Mouse (Mus musculus) forebrain, embryonic 15.5 days (tissue): ENCODE results near the gene Ptprc. TPM values are rescaled to one million over a fixed set of nuclear protein-coding genes. Genes with fewer than 3 reads are reported as not detected.

ENCODE experiments used
- ATAC-seq: fragments of 200-750 bp; cut with Nextera tagmentation; replicated peaks from 2 replicates; pipeline ENCODE4 v1.8.0; 2017; ENCODE audit warnings: mild to moderate bottlenecking, moderate TSS enrichment, moderate library complexity
- H3K27ac ChIP-seq: fragments of 300-500 bp; sonication (generic); replicated peaks from 2 replicates; pipeline ENCODE4 v1.5.1; 2015; ENCODE audit warnings: mild to moderate bottlenecking, inconsistent platforms
- H3K27me3 ChIP-seq: fragments of 300-500 bp; sonication (generic); 2 replicates; pipeline ENCODE4 v1.6.1; 2015; ENCODE audit warnings: inconsistent platforms
- H3K36me3 ChIP-seq: fragments of 300-500 bp; sonication (generic); 2 replicates; pipeline ENCODE4 v1.6.1; 2015; ENCODE audit warnings: mild to moderate bottlenecking, inconsistent platforms
- H3K4me1 ChIP-seq: fragments of 300-500 bp; sonication (generic); 2 replicates; pipeline ENCODE4 v1.6.1; 2015; ENCODE audit warnings: inconsistent platforms
- H3K4me2 ChIP-seq: fragments of 300-500 bp; sonication (generic); replicated peaks from 2 replicates; pipeline ENCODE4 v1.6.1; 2015; ENCODE audit warnings: mild to moderate bottlenecking, inconsistent platforms
- H3K4me3 ChIP-seq: fragments of 300-500 bp; sonication (generic); 2 replicates; pipeline ENCODE4 v1.5.1; 2015; ENCODE audit warnings: mild to moderate bottlenecking, inconsistent platforms
- H3K9ac ChIP-seq: fragments of 300-500 bp; sonication (generic); replicated peaks from 2 replicates; pipeline ENCODE4 v1.6.1; 2015; ENCODE audit warnings: mild to moderate bottlenecking, inconsistent platforms
- H3K9me3 ChIP-seq: fragments of 300-500 bp; sonication (generic); 2 replicates; pipeline ENCODE4 v1.6.1; 2016; ENCODE audit warnings: inconsistent platforms
- WGBS: fragments of 180-500 bp; shearing (Covaris S2); methylation state at CpG from one replicate; pipeline ENCODE4 v1.1.7; 2015; ENCODE audit warnings: mixed read lengths; 5-methylcytosine and 5-hydroxymethylcytosine counted together
- polyA plus RNA-seq: library from polyadenylated mRNA; unstranded; fragments of >200 nt; fragmentation: Nextera tagmentation; extraction: Ambion mirVana; gene quantifications from 2 replicates; pipeline ENCODE4 v1.2.1, GENCODE M21; 2015

Gene Ptprc
- 0.75 and 1.3 TPM in 2 replicates for polyA plus RNA-seq

DNA sequence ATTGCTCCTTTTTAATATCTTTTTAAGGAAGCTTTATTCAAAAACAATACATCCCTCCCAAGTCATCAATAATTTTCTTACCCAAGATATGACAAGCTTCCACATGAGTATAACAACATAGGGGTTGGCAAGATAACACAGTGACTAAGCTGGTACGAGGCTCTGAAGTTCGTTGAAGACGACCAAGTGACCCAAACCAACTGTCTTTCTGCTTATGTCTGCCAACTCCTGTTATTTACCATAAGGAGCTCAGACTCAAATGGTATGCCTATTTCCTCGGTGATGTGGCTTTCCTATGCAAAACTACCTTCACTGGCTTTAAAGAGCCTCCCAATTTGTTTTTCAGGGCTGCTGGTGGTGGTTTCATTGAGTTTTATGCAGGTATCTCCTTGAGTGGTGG, at the start of gene Ptprc:
Ptprc (minus strand) TSS at position 215 of the 400 bp plus-strand sequence.
- H3K36me3 ChIP-seq, result no peaks in the 10 kb centered on the region
- WGBS, result 76% methylated on average over 4 of the region's 4 CpGs

DNA sequence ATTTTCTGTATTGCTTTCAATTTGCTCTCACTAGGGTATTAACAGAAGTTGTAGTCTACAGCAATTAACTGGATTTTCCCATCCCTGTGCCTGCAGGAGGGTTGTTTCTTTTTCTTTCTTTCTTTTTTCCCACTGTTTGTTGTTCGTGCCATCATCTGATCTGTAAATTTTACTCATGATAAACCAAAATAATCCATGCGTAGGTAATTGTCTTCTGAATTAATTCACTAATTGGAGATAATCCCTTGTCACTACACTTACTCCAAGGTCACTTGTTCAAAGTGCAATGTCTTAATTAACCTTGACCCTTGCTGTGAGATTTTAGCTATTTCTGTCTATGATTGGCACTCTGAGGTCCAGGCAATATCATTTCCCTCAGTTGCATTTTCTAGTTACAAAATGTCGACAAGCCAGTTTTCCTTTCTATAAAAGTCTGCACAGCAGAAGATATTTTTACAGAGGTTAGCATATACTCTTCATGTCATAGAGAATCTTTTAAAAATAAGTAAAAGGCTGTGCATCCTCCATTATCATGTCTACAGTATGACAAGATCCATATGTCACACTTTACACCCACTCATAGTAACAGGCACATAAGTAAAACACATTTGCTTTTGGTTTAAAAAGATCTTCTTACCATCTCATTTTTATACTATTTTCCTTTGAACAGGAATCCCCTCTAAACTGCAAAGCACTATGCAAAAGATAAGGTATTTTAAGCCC, 39.4 kb upstream of the Ptprc start:
- Histone ChIP-seq H3K4me1 (no peaks in the 10 kb centered on the region), H3K9ac (no peak overlapping the region), H3K4me3 (no peak overlapping the region), H3K9me3 (no peaks in the 10 kb centered on the region), H3K27ac (no peak overlapping the region), H3K36me3 (no peaks in the 10 kb centered on the region), H3K27me3 (no peaks in the 10 kb centered on the region), H3K4me2 (no peak overlapping the region)
- 32% methylated on average over 3 of the region's 3 CpGs for WGBS
- no peak for ATAC-seq

More for the DNA sequence above, at the start of gene Ptprc:
- H3K4me1 ChIP-seq, result no peaks in the 10 kb centered on the region
- no peaks in the 10 kb centered on the region for H3K27me3 ChIP-seq
- no peak within 1 kb of the TSS for H3K9ac ChIP-seq
- ATAC-seq, result no peak
- H3K9me3 ChIP-seq, result no peaks in the 10 kb centered on the region
- no peak within 1 kb of the TSS for H3K27ac ChIP-seq
- no peak within 1 kb of the TSS for H3K4me2 ChIP-seq
- no peak within 1 kb of the TSS for H3K4me3 ChIP-seq

DNA sequence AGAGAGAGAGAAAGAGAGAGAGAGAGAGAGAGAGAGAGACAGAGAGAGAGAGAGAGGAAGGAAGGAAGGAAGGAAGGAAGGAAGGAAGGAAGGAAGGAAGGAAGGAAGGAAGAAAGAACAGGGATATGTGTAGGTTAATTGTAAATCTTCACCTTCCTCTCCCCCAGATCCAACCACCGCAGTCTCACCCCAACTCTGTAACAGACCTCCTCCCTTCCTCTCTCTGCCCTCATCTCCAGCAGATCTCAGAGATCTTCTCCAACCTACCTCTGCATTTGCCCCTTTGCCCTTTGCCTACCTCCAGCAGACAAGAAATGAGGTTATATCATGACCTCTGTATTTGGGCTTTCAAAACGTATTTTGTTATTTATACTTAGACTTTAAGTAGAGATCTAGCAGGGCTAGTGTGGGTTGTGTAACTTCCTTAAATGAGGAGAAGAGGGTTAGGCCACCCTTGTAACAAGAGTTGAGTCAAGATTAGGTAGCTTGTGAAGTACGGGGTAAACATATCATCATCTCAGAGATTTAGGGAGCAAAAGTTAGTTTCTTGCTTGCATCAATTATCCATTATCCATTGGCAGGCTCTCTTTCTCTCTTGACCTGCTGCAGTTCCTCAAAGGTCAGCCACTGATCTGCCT, 35.0 kb upstream of the Ptprc start:
- WGBS, result 90% methylated on average over 3 of the region's 3 CpGs
- ATAC-seq, result no peak
- Histone ChIP-seq H3K4me2 (no peak overlapping the region), H3K27ac (no peak overlapping the region), H3K9me3 (no peaks in the 10 kb centered on the region), H3K36me3 (no peaks in the 10 kb centered on the region), H3K4me3 (no peak overlapping the region), H3K4me1 (0 out of 2 replicates have a peak, but pooled peaks cover 4% of the 10 kb centered on the region), H3K27me3 (no peaks in the 10 kb centered on the region), H3K9ac (no peak overlapping the region)

DNA sequence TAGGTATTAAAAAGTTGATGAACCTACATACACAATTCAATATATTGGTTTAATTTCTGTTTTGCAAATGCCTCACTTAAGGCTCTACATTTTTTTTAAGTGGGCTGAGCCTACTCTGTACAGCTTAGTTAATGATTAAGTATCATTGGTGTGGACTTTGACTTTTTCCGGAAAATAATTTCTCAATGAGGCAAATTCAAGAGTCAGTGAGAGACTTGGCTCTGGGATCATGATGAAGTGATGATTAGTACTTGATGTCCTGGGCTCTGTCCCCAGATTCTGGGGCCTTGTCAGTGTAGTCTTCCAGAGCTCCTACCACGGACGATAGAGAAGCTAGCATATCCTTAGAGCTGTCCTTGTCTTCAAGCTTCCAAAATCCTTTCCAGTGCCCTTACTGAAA, 34.2 kb upstream of the Ptprc start:
- Histone ChIP-seq H3K4me1 (0 out of 2 replicates have a peak, but pooled peaks cover 4% of the 10 kb centered on the region), H3K27ac (no peak overlapping the region), H3K36me3 (no peaks in the 10 kb centered on the region), H3K4me2 (no peak overlapping the region), H3K9ac (no peak overlapping the region), H3K9me3 (no peaks in the 10 kb centered on the region), H3K27me3 (no peaks in the 10 kb centered on the region), H3K4me3 (no peak overlapping the region)
- no peak for ATAC-seq
- 93% methylated on average over 3 of the region's 3 CpGs for WGBS

DNA sequence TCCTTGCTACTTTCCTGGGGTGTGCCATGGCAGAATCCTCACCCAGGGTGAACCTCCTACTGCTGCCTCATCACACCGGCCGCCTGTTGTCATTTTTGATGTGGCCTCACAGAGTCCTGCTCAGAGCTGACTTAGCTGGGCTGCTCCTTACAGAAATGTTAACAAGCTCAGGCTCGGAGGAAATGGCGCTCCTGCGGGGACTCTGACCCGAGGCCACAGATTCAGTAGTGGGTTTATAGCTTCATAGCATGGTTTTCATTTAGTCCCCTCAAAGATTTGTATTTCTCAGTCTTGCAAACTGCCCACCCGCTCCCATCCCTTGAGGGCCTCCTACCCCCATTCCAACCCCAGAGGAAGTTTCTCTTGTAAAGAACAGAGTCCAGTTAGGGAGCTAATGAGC, 30.5 kb upstream of the Ptprc start:
- WGBS, result 17% methylated on average over 7 of the region's 7 CpGs
- Histone ChIP-seq H3K27me3 (no peaks in the 10 kb centered on the region), H3K27ac (no peak overlapping the region), H3K9ac (no peak overlapping the region), H3K4me3 (no peak overlapping the region), H3K36me3 (no peaks in the 10 kb centered on the region), H3K4me1 (0 out of 2 replicates have a peak, but pooled peaks cover 4% of the 10 kb centered on the region), H3K9me3 (no peaks in the 10 kb centered on the region), H3K4me2 (no peak overlapping the region)
- ATAC-seq, result no peak

DNA sequence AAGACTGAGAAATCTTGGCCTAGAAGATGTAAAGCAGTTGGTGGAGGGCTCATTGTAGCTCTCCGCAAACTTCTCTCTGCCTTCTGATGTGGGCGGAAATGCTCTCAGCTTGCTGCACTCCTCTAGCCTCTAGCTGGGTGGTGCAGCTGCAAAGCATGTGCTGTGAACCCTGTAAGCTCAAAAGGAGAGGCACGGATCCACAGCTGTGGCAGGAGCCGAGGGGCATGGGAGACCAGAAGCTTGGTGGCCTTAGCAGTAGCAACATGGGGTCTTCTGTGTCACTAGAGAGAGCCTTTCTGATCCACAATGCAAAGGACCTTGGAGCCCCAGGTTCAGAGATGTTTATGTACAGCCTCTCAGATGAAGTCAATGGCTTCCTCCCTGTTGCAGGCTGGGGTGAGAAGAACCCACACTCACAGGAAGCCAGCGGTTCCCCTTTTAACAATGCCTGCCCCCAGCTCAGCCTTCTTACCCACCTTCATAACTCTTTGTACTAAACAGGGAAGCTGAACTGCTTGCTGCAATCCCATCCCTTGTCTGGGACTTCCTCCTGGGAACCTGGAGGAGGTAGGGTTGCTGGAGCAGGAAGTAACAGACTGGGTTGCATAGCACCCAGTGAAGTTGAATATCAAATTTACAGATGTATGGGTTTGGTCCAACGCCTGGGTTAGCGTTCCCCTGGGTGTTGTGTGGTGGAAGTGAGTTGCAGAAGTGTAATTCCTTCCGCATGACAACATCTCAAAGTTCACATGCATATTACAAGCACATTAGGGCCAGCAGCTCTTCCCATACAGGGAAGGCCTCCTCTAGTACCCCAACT, 16.4 kb upstream of the Ptprc start:
- Histone ChIP-seq H3K4me1 (no peaks in the 10 kb centered on the region), H3K9me3 (no peaks in the 10 kb centered on the region), H3K9ac (no peak overlapping the region), H3K27me3 (no peaks in the 10 kb centered on the region), H3K4me3 (no peak overlapping the region), H3K4me2 (no peak overlapping the region), H3K36me3 (no peaks in the 10 kb centered on the region), H3K27ac (no peak overlapping the region)
- ATAC-seq, result no peak
- WGBS, result 90% methylated on average over 8 of the region's 8 CpGs

DNA sequence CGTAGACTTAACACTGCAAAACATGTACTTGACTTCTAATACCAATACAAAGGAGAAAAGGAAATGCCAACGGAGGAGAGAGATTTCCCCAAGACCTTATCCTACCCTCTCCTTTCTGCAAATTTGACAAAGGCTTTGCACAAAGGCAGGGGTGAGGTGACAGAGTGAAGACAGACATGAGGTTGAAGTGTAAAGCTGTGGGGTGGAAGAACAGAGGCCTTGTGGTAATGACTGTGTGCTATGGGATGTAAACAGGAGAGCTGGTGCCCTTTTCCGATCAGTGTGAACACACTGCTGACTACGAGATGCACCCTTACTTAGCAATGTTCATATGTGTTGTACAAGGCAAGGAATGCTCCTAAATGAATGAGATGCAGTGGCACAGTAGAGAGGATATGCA, 12.6 kb upstream of the Ptprc start:
- no peak overlapping the region for H3K9ac ChIP-seq
- 82% methylated on average over 4 of the region's 4 CpGs for WGBS
- no peak overlapping the region for H3K4me2 ChIP-seq
- no peaks in the 10 kb centered on the region for H3K9me3 ChIP-seq
- H3K27me3 ChIP-seq, result no peaks in the 10 kb centered on the region
- H3K4me3 ChIP-seq, result no peak overlapping the region
- H3K27ac ChIP-seq, result no peak overlapping the region
- no peak for ATAC-seq
- H3K4me1 ChIP-seq, result no peaks in the 10 kb centered on the region
- no peaks in the 10 kb centered on the region for H3K36me3 ChIP-seq

DNA sequence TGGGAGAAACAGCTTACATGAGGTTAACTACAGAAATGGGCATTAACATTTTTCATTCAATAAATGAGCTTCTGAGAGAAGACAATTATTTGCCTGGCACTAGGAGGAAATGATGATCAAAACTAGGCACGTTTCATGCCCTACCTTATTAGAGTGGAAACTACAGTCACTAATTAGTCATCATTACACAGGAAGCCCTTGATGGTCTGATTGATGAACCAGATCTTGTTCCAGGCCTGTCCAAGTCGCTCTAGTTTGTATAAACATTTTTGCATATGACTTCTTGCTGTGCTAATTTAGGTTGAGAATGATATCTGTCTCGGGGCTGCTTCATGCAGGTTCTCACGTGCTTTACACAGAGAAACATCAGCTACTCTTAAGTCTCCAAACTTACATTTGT, 10.4 kb upstream of the Ptprc start:
- no peak overlapping the region for H3K9ac ChIP-seq
- H3K9me3 ChIP-seq, result no peaks in the 10 kb centered on the region
- 46% methylated on average over 4 of the region's 4 CpGs for whole genome bisulfite sequencing
- H3K36me3 ChIP-seq, result no peaks in the 10 kb centered on the region
- H3K4me2 ChIP-seq, result no peak overlapping the region
- H3K4me1 ChIP-seq, result no peaks in the 10 kb centered on the region
- H3K27me3 ChIP-seq, result no peaks in the 10 kb centered on the region
- no peak overlapping the region for H3K27ac ChIP-seq
- H3K4me3 ChIP-seq, result no peak overlapping the region
- ATAC-seq, result no peak

DNA sequence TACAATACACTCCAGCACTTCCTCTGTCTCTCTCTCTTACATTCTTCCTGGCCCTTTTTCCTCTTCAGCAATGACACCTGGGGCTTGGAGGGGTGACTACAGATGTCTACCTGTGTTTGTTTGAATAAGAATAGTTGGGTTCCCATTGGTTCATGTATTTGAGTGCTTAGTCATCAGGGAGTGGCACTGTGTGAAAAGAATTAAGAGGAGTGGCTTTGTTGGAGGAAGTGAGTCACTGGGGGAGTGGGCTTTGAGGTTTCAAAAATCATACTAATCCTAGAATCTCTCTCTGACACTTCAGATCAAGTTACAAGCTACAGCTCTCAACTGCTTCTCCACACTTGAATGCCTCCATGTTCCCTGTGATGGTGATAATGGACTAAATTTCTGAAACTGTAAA, 4.6 kb upstream of the Ptprc start:
- Histone ChIP-seq H3K4me3 (no peak overlapping the region), H3K9me3 (no peaks in the 10 kb centered on the region), H3K27ac (no peak overlapping the region), H3K27me3 (no peaks in the 10 kb centered on the region), H3K36me3 (no peaks in the 10 kb centered on the region), H3K4me2 (no peak overlapping the region), H3K9ac (no peak overlapping the region), H3K4me1 (no peaks in the 10 kb centered on the region)
- ATAC-seq, result no peak

DNA sequence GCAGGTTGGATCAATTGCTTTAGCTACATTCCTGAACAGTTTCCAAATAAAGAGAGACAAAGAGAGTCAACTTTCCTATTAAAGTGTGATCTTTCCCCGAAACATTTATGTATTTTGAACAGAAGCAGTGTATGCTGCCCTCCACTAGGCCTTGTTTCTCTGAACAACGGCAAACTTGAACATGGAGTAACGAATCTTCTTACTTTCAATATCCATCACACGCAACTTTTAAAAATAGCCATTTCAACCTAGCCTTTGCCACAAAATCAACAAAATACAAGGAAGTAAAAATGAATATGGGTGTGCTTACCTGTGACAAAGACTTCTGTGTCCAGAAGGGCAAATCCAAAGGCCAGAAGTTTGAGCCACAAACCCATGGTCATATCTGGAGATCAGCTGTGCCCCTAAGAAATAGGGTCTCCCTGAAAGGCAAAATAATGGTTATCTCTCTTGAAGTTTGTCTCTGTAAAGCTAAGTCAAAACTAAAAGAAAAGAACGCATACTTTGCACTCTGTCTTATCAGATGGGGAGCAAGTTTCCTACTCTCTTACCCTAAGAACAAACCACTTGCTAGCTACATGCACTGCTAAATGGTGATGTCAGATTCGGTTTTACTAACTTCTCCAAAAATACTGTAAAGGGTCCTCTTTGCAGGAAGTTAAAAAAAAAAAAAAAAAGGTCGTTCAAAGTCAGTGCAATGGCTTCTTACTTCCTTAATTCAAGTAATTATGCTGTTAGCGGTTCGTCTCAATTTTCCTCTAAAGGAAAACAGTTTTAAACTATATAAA, 609 bp downstream of the Ptprc start:
- ATAC-seq, result no peak
- no peaks in the 10 kb centered on the region for H3K27me3 ChIP-seq
- no peak overlapping the region for H3K27ac ChIP-seq
- H3K4me1 ChIP-seq, result no peaks in the 10 kb centered on the region
- no peak overlapping the region for H3K4me2 ChIP-seq
- 87% methylated on average over 9 of the region's 9 CpGs for WGBS
- no peaks in the 10 kb centered on the region for H3K36me3 ChIP-seq
- H3K9me3 ChIP-seq, result no peaks in the 10 kb centered on the region
- no peak overlapping the region for H3K9ac ChIP-seq
- no peak overlapping the region for H3K4me3 ChIP-seq

DNA sequence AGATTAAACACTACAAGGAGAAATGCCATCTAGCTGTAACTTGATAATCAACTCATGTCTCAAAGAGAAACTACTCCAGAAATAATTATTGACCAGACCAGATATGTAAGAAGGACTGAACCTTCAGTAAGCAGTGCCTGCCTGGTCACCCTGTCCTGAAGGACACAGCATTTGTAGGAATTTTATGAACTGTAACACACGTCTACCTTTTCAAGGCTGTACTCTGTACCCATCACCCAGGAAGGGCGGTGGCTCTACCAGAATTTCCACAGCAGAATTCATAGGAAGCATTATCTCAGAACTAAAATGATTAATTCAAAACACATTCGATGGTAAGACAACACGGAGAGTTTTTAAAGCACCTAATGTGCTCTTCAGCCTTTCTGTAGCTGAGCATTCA, 1.4 kb downstream of the Ptprc start:
- Histone ChIP-seq H3K9ac (no peak overlapping the region), H3K27me3 (no peaks in the 10 kb centered on the region), H3K27ac (no peak overlapping the region), H3K36me3 (no peaks in the 10 kb centered on the region), H3K9me3 (no peaks in the 10 kb centered on the region), H3K4me3 (no peak overlapping the region), H3K4me2 (no peak overlapping the region), H3K4me1 (no peaks in the 10 kb centered on the region)
- no peak for ATAC-seq
- 86% methylated on average over 4 of the region's 4 CpGs for WGBS

DNA sequence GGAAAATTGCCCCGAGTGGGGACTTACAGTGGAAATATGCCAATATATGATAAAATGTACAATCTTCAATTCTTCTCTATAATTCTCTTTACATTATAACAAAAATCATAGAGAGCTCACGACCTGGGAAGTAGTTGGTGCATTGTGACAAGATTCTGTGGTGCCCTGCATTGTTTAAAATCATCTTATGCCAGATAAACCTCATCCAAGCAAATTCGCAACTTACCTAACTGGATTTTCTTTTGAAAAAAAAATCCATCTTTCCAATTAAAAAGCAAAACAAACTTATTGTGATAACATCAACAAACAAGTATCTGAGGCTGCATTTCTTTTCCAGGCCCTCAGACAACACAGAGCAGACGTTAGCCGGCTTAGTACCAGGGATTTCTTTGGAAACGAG, 1.8 kb downstream of the Ptprc start:
- no peak overlapping the region for H3K4me3 ChIP-seq
- H3K27me3 ChIP-seq, result no peaks in the 10 kb centered on the region
- no peak for ATAC-seq
- H3K4me1 ChIP-seq, result no peaks in the 10 kb centered on the region
- no peaks in the 10 kb centered on the region for H3K9me3 ChIP-seq
- no peak overlapping the region for H3K27ac ChIP-seq
- H3K4me2 ChIP-seq, result no peak overlapping the region
- 83% methylated on average over 6 of the region's 6 CpGs for WGBS
- H3K36me3 ChIP-seq, result no peaks in the 10 kb centered on the region
- no peak overlapping the region for H3K9ac ChIP-seq
